Mouse (Mus musculus) hindbrain, embryonic 16.5 days (tissue): Measurements from ENCODE around the gene Sin3b. TPM values are rescaled to one million over a fixed set of nuclear protein-coding genes. Genes with fewer than 3 reads are reported as not detected.

ENCODE experiments used
- ATAC-seq: fragments of 200-750 bp; cut with Nextera tagmentation; 2 replicates; pipeline ENCODE4 v1.8.0; 2017; ENCODE audit warnings: moderate TSS enrichment, moderate library complexity
- H3K27ac ChIP-seq: fragments of 300-500 bp; sonication (generic); 2 replicates; pipeline ENCODE4 v1.5.1; 2014; ENCODE audit warnings: low read depth, mild to moderate bottlenecking, control low read depth, low read length, moderate library complexity
- H3K27me3 ChIP-seq: fragments of 300-500 bp; sonication (generic); replicated peaks from 2 replicates; pipeline ENCODE4 v1.6.1; 2014; ENCODE audit warnings: low read length; ENCODE audit not compliant: control insufficient read depth, insufficient read depth
- H3K36me3 ChIP-seq: fragments of 300-500 bp; sonication (generic); 2 replicates; pipeline ENCODE4 v1.6.1; 2014; ENCODE audit warnings: mild to moderate bottlenecking, low read length, moderate library complexity, mixed read lengths; ENCODE audit not compliant: control insufficient read depth, insufficient read depth
- H3K4me1 ChIP-seq: fragments of 300-500 bp; sonication (generic); 2 replicates; pipeline ENCODE4 v1.6.1; 2014; ENCODE audit warnings: low read depth, low read length; ENCODE audit not compliant: control insufficient read depth, insufficient read depth
- H3K4me2 ChIP-seq: fragments of 300-500 bp; sonication (generic); 2 replicates; pipeline ENCODE4 v1.6.1; 2014; ENCODE audit warnings: mild to moderate bottlenecking, low read length, control low read depth, moderate library complexity
- H3K4me3 ChIP-seq: fragments of 300-500 bp; sonication (generic); 2 replicates; pipeline ENCODE4 v1.5.1; 2014; ENCODE audit warnings: mild to moderate bottlenecking, low read length, control low read depth, moderate library complexity
- H3K9ac ChIP-seq: fragments of 300-500 bp; sonication (generic); 2 replicates; pipeline ENCODE4 v1.6.1; 2014; ENCODE audit warnings: low read depth, mild to moderate bottlenecking, control low read depth, low read length, moderate library complexity
- H3K9me3 ChIP-seq: fragments of 300-500 bp; sonication (generic); 2 replicates; pipeline ENCODE4 v1.6.1; 2014; ENCODE audit warnings: mild to moderate bottlenecking, low read length, moderate library complexity; ENCODE audit not compliant: control insufficient read depth
- WGBS: fragments of 180-500 bp; shearing (Covaris S2); extraction: QIAGEN DNeasy Blood & Tissue Kit; methylation state at CpG from one replicate; pipeline ENCODE4 v1.1.7; 2014; 5-methylcytosine and 5-hydroxymethylcytosine counted together
- polyA plus RNA-seq: library from polyadenylated mRNA; unstranded; fragments of >200 nt; fragmentation: Nextera tagmentation; extraction: Ambion mirVana; gene quantifications from 2 replicates; pipeline ENCODE4 v1.2.1, GENCODE M21; 2015

The Sin3b gene
- polyA plus RNA-seq, 1 experiment from 2014 or later = 176 TPM

DNA sequence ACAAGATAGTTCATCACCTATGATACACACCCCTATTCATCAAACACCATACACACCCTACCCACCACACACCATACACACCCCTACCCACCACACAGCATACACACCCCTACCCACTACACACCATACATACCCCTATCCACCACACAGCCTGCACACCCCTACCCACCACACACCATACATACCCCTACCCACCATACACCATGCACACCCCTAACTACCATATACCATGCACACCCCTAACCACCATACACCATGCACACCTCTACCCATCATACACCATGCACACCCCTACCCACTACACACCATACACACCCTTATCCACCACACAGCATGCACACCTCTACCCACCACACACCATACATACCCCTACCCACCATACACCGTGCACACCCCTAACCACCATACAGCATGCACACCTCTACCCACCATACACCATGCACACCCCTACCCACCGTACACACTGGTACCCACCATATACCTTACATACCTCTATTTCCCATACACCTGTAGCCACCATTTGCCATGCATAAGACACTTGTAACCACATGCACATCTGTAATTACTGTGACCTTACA is 24.6 kb upstream of the Sin3b start:
- WGBS = 96% methylated on average over 2 of the region's 2 CpGs
- H3K27me3 ChIP-seq = no peaks in the 10 kb centered on the region
- H3K4me1 ChIP-seq = no peaks in the 10 kb centered on the region
- H3K9ac ChIP-seq = no peak overlapping the region
- no peaks in the 10 kb centered on the region for H3K9me3 ChIP-seq
- H3K27ac ChIP-seq = no peak overlapping the region
- no peak overlapping the region for H3K4me2 ChIP-seq
- no peak overlapping the region for H3K4me3 ChIP-seq
- H3K36me3 ChIP-seq = no peaks in the 10 kb centered on the region
- peak; percentile 42; the same call in 1 of the 2 replicates for ATAC-seq

GRCm38 (mm10) chr8:72712569-72712968 is 10.5 kb upstream of the Sin3b start:
- 42% methylated on average over 6 of the region's 6 CpGs for WGBS
- Histone ChIP-seq H3K36me3 (no peaks in the 10 kb centered on the region), H3K27ac (no peak overlapping the region), H3K9ac (no peak overlapping the region), H3K4me3 (no peak overlapping the region), H3K27me3 (no peaks in the 10 kb centered on the region), H3K9me3 (no peaks in the 10 kb centered on the region), H3K4me1 (no peaks in the 10 kb centered on the region), H3K4me2 (no peak overlapping the region)
- no peak for ATAC-seq

DNA sequence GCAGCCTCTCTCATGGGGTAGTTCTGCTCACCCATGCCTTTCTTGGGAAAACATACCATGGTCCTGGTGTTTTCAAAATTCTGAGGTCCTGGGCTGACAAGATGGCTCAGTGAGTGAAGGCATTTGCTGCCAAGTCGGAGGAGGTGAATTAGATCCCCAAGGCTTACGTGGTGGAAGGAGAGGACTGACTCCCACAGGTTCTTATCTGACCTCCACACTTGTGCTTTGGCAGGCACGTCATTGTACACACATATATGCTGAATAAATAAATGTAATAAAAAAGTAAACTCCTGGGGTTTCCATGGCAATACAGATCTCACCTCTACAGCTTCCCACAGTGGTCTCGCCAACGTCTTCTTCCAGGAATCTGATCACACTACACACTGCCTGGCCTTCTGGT is 6.5 kb upstream of the Sin3b start:
- Histone ChIP-seq H3K4me1 (no peaks in the 10 kb centered on the region), H3K36me3 (no peaks in the 10 kb centered on the region), H3K4me3 (no peak overlapping the region), H3K4me2 (no peak overlapping the region), H3K9me3 (no peaks in the 10 kb centered on the region), H3K9ac (no peak overlapping the region), H3K27ac (no peak overlapping the region), H3K27me3 (no peaks in the 10 kb centered on the region)
- no peak for ATAC-seq
- WGBS = 85% methylated on average over 5 of the region's 5 CpGs

DNA sequence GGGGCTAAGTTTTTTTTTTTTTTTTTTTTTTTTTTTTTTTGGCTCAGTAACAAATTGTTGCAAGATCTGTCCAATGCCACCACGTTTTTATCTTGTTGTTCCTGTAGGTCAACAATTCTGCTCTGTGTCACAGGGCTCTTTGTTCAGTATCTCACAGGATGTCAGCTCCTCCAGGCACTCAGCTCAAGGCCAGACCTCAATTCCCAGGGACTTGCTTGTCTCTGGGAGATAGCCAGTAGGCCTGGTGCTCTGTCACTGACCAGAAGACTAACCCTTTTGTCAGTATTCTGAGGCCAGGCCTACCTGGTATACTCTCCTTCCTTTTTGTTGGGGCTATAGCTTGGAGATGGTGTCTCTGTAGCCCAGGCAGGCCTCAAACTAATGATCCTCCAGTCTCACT is 2.5 kb upstream of the Sin3b start:
- Histone ChIP-seq H3K27me3 (no peaks in the 10 kb centered on the region), H3K9ac (no peak overlapping the region), H3K27ac (no peak overlapping the region), H3K4me1 (peaks cover 11% of the 10 kb centered on the region), H3K36me3 (peaks cover 4% of the 10 kb centered on the region), H3K4me2 (no peak overlapping the region), H3K4me3 (no peak overlapping the region), H3K9me3 (no peaks in the 10 kb centered on the region)
- WGBS = 7% methylated on average over 1 of the region's 1 CpGs
- ATAC-seq = no peak

DNA sequence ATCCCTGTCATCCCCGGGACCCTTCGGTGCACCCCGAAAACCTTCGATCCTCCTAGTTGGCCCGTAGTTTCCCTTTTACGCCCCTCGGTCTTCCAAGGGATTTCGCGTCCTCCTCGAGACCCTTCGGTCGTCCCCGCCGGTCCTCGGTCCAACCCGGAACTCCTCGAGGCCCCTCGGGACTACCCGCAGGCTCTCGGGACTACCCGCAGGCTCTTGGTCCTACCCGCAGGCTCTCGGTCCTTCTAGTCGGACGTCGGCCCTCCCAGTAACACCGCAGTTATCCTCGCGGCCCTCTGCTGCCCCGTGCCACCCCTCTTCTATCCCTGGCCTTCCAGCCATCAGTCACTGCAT is 541 bp downstream of the Sin3b start:
- Histone ChIP-seq H3K4me1 (peaks cover 18% of the 10 kb centered on the region), H3K27me3 (no peaks in the 10 kb centered on the region), H3K27ac (no peak overlapping the region), H3K9ac (peak overlapping the region; percentile 88), H3K4me3 (peak overlapping the region; percentile 69), H3K9me3 (no peaks in the 10 kb centered on the region), H3K36me3 (peaks cover 32% of the 10 kb centered on the region), H3K4me2 (peak overlapping the region; percentile 63)
- WGBS = 1% methylated on average over 30 of the region's 30 CpGs
- peak; percentile 35 for ATAC-seq

- ATAC-seq = peak; percentile 53
- 80% methylated on average over 1 of the region's 1 CpGs for WGBS
Observed at GRCm38 (mm10) chr8:72728636-72729035, 5.6 kb downstream of the Sin3b start.

DNA sequence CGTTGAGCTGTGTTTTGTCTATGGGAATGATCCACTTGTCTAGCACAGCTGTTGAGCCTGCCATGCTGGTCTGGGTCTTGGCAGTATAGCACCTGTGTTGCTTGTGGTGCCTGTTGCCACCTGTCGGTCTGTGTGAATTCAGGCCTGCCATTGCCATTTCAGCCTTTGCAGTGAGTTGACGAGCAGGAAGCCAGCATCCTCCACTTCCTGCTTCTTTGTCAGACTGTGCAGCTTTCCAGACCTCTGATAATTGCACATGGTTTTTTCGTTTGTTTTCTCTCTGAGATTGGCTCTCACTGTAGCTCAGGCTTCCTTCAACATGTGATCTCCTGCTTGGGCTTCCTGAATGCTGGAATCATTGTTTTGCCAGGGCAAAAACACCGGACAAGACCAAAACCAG is 11.9 kb downstream of the Sin3b start:
- ATAC-seq = no peak
- H3K36me3 ChIP-seq = peaks cover 67% of the 10 kb centered on the region
- H3K4me2 ChIP-seq = no peak overlapping the region
- 86% methylated on average over 5 of the region's 5 CpGs for WGBS
- H3K9ac ChIP-seq = no peak overlapping the region
- no peaks in the 10 kb centered on the region for H3K4me1 ChIP-seq
- no peaks in the 10 kb centered on the region for H3K9me3 ChIP-seq
- H3K4me3 ChIP-seq = no peak overlapping the region
- H3K27ac ChIP-seq = no peak overlapping the region
- no peaks in the 10 kb centered on the region for H3K27me3 ChIP-seq

More at GRCm38 (mm10) chr8:72728636-72729035, 5.6 kb downstream of the Sin3b start:
- no peaks in the 10 kb centered on the region for H3K27me3 ChIP-seq
- H3K4me3 ChIP-seq = no peak overlapping the region
- peaks cover 69% of the 10 kb centered on the region for H3K36me3 ChIP-seq
- no peak overlapping the region for H3K4me2 ChIP-seq
- no peak overlapping the region for H3K27ac ChIP-seq
- H3K9ac ChIP-seq = no peak overlapping the region
- no peaks in the 10 kb centered on the region for H3K9me3 ChIP-seq
- peaks cover 19% of the 10 kb centered on the region for H3K4me1 ChIP-seq

DNA sequence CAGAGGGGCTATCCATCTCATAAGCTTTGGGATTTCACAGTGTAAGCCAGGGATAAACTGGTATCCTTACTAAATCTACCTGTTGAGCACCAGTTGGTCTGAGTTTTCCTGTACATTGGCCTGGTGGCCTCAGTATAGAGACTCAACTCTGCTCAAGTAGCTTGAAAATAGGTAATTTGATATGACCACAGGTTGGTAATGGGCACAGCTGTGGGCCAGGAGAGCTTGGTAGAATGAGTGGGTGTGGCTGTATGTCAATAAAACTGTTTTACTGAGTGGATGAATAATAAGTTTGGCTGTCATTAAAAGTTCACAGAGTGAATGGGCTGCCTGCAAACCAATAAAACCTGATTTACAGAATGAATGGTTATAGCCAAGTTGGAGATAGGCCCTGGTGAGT is 13.8 kb downstream of the Sin3b start:
- Histone ChIP-seq H3K9me3 (no peaks in the 10 kb centered on the region), H3K27me3 (no peaks in the 10 kb centered on the region), H3K36me3 (peaks cover 66% of the 10 kb centered on the region), H3K4me2 (no peak overlapping the region), H3K27ac (no peak overlapping the region), H3K4me1 (no peaks in the 10 kb centered on the region), H3K9ac (no peak overlapping the region), H3K4me3 (no peak overlapping the region)
- no peak for ATAC-seq

DNA sequence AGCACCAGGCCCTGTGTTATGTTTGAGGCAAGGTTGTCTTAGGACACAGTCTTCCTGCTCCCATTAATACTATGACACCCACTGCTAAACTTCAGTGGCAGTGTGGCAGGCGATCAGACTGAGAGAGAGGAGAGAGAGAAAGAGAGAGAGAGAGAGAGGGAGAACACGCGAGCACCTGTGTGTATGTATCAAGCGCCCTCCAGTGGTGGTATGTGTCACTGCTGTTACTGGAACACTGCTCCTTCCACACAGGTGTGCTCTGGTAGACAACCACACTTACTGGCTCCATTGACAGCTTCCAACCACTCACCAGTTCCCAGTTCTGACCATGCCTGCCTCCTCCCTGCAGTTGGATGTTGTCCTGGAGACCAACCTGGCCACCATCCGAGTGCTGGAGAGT is 23.0 kb downstream of the Sin3b start:
- no peak overlapping the region for H3K9ac ChIP-seq
- H3K4me2 ChIP-seq = no peak overlapping the region
- no peaks in the 10 kb centered on the region for H3K4me1 ChIP-seq
- ATAC-seq = peak; percentile 37
- no peaks in the 10 kb centered on the region for H3K9me3 ChIP-seq
- WGBS = 40% methylated on average over 5 of the region's 5 CpGs
- H3K27me3 ChIP-seq = no peaks in the 10 kb centered on the region
- no peak overlapping the region for H3K27ac ChIP-seq
- no peak overlapping the region for H3K4me3 ChIP-seq
- peaks cover 76% of the 10 kb centered on the region for H3K36me3 ChIP-seq

DNA sequence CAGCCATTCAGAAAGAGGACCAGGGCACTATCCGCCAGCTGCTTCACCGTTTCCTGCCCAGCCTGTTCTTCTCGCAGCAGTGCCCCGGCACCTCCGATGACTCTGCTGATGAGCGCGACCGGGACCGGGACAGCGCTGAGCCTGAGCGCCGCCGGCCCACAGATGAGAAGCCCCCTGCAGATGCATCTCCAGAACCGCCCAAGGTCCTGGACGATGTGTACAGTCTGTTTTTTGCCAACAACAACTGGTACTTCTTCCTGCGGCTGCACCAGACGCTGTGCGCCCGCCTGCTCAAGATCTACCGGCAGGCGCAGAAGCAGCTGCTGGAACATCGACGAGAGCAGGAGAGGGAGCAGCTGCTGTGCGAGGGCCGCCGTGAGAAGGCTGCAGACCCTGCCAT is 26.8 kb downstream of the Sin3b start:
- Histone ChIP-seq H3K4me1 (no peaks in the 10 kb centered on the region), H3K36me3 (peaks cover 76% of the 10 kb centered on the region), H3K27ac (no peak overlapping the region), H3K9ac (no peak overlapping the region), H3K4me2 (no peak overlapping the region), H3K9me3 (no peaks in the 10 kb centered on the region), H3K27me3 (no peaks in the 10 kb centered on the region), H3K4me3 (no peak overlapping the region)
- 93% methylated on average over 26 of the region's 26 CpGs for WGBS
- no peak for ATAC-seq
